ENCODE assay signal across 28 mouse cellular contexts in genomic region chr13:99437051-99437450, GRCm38 (mm10).
"Had no signal": no experiment of that assay in that cellular context is flagged by ENCODE, and none has a peak within 500 bp of the region (broad histone marks: within the 10 kb centered on the region; RNA-seq: fewer than 3 reads in every experiment).

No protein-coding gene starts in this region.

- DNase-seq: left cerebral cortex, postnatal 4 days; liver; liver, embryonic 13.5 days; liver, postnatal 0 days; lung, adult 18-20 months; lung, adult 2 months; lung, embryonic 14.5 days; lung, postnatal 10 days; lung, postnatal 14 days; lung, postnatal 36 days; lung, postnatal 4 days; midbrain, embryonic 14.5 days had no signal

- H3K27ac ChIP-seq: limb, embryonic 10.5 days; limb, embryonic 12.5 days; limb, embryonic 13.5 days; limb, embryonic 15.5 days; liver, embryonic 12.5 days; liver, embryonic 13.5 days; liver, embryonic 14.5 days; liver, embryonic 15.5 days; lung, embryonic 15.5 days; macrophage; midbrain, embryonic 10.5 days; midbrain, embryonic 12.5 days; midbrain, embryonic 13.5 days; midbrain, embryonic 15.5 days; neural tube, embryonic 12.5 days had no signal

- H3K4me3 ChIP-seq: limb, embryonic 10.5 days; limb, embryonic 12.5 days; limb, embryonic 13.5 days; limb, embryonic 15.5 days; liver, embryonic 12.5 days; liver, embryonic 13.5 days; liver, embryonic 15.5 days; lung, embryonic 15.5 days; megakaryocyte, embryonic 14.5 days; midbrain, embryonic 10.5 days; midbrain, embryonic 12.5 days; midbrain, embryonic 13.5 days; midbrain, embryonic 15.5 days; myocyte; neural tube, embryonic 12.5 days had no signal
